Mouse (Mus musculus) limb, embryonic 10.5 days (tissue): ENCODE data around the gene Cdk8. TPM values are rescaled to one million over a fixed set of nuclear protein-coding genes. Genes with fewer than 3 reads are reported as not detected.
A peak's percentile ranks its signal among the peaks of the same experiment; 100 is the strongest.

Experiments
- DNase-seq: peaks from one replicate; pipeline ENCODE4 v3.0.0-alpha.2; 2017; ENCODE audit warnings: low spot score
- H3K27ac ChIP-seq: fragments of 300-500 bp; sonication (generic); 2 replicates; pipeline ENCODE4 v1.5.1; 2016; ENCODE audit warnings: mild to moderate bottlenecking
- H3K27me3 ChIP-seq: fragments of 300-500 bp; sonication (generic); 2 replicates; pipeline ENCODE4 v1.6.1; 2016; ENCODE audit warnings: low read depth, mild to moderate bottlenecking; ENCODE audit not compliant: poor library complexity, severe bottlenecking
- H3K36me3 ChIP-seq: fragments of 300-500 bp; sonication (generic); 2 replicates; pipeline ENCODE4 v1.6.1; 2016; ENCODE audit warnings: mild to moderate bottlenecking, moderate library complexity
- H3K4me1 ChIP-seq: fragments of 300-500 bp; sonication (generic); 2 replicates; pipeline ENCODE4 v1.6.1; 2016
- H3K4me3 ChIP-seq: fragments of 300-500 bp; sonication (generic); 2 replicates; pipeline ENCODE4 v1.5.1; 2016; ENCODE audit warnings: mild to moderate bottlenecking, moderate library complexity
- H3K9me3 ChIP-seq: fragments of 300-500 bp; sonication (generic); replicated peaks from 2 replicates; pipeline ENCODE4 v1.6.1; 2016; ENCODE audit warnings: mild to moderate bottlenecking
- WGBS: fragments of 180-500 bp; shearing (Covaris S2); methylation state at CpG from one replicate; pipeline ENCODE4 v1.1.7; 2016; 5-methylcytosine and 5-hydroxymethylcytosine counted together
- polyA plus RNA-seq: library from polyadenylated mRNA; unstranded; fragments of >200 nt; fragmentation: Nextera tagmentation; extraction: Ambion mirVana; gene quantifications from 2 replicates; pipeline ENCODE4 v1.2.1, GENCODE M21; 2016

Gene Cdk8
- polyA plus RNA-seq, 1 experiment from 2014 or later: 26.1 TPM

DNA sequence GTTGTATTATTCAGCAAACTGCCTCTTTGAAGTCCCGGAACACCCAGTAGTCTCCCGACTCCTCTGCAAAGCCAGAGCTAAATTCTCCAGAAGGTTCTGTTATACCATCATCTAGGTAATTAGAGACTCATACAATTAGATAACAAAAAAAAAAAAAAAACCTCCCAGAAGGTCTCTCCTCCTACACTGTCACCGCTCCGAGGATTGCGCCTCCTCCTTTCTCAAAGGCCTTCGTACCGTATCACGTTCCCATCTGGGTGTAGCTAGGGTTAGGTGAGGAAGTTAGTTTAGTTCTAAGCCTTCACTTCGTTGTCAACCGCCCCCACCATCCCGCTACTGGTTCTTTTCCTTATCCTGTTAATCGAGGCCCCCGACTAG, 10.5 kb upstream of the Cdk8 start:
- WGBS: 10% methylated on average over 13 of the region's 13 CpGs
- Histone ChIP-seq H3K4me3 (peak overlapping the region; percentile 74), H3K9me3 (no peaks in the 10 kb centered on the region), H3K27me3 (no peaks in the 10 kb centered on the region), H3K27ac (peak overlapping the region; percentile 96), H3K4me1 (peaks cover 7% of the 10 kb centered on the region), H3K36me3 (peaks cover 42% of the 10 kb centered on the region)
- no peak for DNase-seq

DNA sequence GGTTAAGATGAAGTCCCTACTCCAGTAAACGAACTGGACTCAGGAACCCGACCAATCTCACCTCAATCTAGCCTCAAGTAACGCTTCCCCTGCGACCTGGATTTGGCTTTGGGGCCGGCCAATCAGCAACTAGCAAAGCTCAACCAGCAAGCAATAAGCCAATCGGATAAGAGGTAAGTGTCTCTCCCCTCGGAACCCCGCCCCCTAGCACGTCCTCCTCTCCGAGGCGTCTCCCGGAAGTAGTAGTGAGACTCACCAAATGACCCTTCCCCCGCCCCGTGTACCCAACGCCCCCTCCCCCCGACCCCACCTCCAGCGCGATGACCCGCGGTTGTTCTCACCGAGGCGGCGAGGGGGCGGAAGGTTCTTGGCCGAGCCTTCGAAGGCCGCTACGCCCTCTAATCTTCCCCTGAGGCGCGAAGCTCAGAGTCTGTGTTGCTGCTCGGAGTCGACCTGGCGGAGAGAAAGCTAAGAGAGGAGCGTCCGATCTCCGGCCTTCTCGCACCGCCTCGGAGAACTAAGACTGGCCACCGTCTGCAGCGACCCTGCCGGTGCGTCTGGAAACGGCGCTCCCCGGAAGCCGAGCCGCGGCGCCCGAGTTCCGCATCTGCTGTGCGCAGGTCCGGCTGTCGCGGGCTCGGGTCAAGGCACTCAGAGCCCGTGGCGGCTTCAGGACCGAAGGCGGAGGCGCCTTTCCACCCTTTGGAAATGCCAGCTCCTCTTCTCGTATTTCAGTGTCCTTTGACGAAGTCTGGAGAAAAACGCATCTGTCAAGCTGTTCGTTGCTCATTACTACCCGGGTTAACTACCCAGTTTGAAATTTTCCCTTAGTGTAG, 9.9 kb upstream of the Cdk8 start, which contains the start of gene Rnf6:
Gene Rnf6 (minus strand): TSS at position 677 of the 836 bp plus-strand sequence.
- H3K4me1 ChIP-seq: peaks cover 7% of the 10 kb centered on the region
- under 1% methylated on average over 67 of the region's 67 CpGs for WGBS
- no peaks in the 10 kb centered on the region for H3K27me3 ChIP-seq
- no peaks in the 10 kb centered on the region for H3K9me3 ChIP-seq
- H3K27ac ChIP-seq: peak within 1 kb of the TSS; percentile 96
- peak; percentile 91 for DNase-seq
- peak within 1 kb of the TSS; percentile 74 for H3K4me3 ChIP-seq
- peaks cover 36% of the 10 kb centered on the region for H3K36me3 ChIP-seq

DNA sequence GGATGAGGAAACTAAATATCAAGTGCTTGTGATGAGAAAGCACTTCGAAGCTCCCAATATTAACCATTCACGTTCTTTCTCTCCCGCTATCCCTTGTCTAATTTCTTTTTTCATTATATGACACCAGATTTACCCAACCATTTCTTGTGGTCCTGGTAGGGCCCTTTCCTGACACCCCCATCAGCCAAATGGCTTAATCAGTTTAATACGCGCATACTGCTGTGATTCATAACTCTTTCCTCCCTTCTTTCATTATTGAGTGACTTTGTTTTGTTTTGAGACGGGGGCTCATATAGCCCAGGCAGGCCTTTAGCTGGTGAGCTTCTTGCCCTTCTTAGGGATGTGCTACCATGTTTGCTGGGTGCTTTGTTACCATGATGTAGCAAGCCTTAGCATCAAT, 9.3 kb upstream of the Cdk8 start:
- Histone ChIP-seq H3K27me3 (no peaks in the 10 kb centered on the region), H3K4me1 (peaks cover 7% of the 10 kb centered on the region), H3K36me3 (peaks cover 30% of the 10 kb centered on the region), H3K4me3 (peak overlapping the region; percentile 74), H3K27ac (peak overlapping the region; percentile 96), H3K9me3 (no peaks in the 10 kb centered on the region)
- no peak for DNase-seq
- WGBS: 42% methylated on average over 6 of the region's 6 CpGs

DNA sequence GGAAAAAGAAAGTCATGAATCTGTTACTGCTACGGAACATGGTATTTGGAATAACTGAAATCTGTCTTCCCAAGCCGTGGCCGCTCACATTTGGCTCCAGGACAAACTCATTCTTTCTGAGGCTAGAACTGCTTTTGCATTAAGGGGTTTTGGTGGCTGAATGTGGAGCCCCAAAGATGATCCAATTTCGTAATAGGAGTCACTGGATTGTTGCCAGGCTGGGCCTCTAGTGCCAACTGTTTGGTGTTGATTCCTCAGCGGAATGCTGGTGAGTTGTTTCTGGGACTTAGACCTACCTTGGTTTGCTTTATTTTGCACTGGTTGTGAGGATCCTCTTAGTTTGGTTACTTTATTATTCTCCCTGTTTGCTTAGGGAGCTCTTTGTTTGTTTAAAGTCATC, 7.2 kb upstream of the Cdk8 start:
- 94% methylated on average over 5 of the region's 5 CpGs for WGBS
- H3K4me3 ChIP-seq: no peak overlapping the region
- H3K36me3 ChIP-seq: peaks cover 10% of the 10 kb centered on the region
- H3K27me3 ChIP-seq: no peaks in the 10 kb centered on the region
- DNase-seq: no peak
- peaks cover 7% of the 10 kb centered on the region for H3K4me1 ChIP-seq
- no peak overlapping the region for H3K27ac ChIP-seq
- no peaks in the 10 kb centered on the region for H3K9me3 ChIP-seq

DNA sequence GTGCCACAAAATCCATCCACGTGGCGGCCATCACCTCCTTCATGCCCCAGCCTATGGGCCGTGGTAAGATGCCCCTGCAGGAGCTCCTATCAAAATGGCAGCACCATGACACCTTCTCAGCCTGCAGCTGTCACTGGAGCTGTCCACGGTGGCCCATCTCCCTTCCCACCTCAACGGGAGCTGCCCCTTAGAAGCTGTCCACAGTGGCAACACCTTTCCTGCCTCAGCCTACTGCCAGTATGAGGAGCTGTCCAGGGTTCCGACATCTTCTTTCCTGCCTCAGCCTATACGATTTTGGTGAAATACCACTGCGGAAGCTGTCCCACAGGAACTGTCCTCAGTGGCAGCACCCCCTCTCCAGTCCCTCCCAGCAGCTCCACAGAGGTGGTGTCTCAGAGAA, 3.5 kb upstream of the Cdk8 start:
- 87% methylated on average over 8 of the region's 8 CpGs for WGBS
- Histone ChIP-seq H3K27me3 (no peaks in the 10 kb centered on the region), H3K27ac (no peak overlapping the region), H3K36me3 (no peaks in the 10 kb centered on the region), H3K4me3 (no peak overlapping the region), H3K9me3 (no peaks in the 10 kb centered on the region), H3K4me1 (peaks cover 5% of the 10 kb centered on the region)
- DNase-seq: no peak

DNA sequence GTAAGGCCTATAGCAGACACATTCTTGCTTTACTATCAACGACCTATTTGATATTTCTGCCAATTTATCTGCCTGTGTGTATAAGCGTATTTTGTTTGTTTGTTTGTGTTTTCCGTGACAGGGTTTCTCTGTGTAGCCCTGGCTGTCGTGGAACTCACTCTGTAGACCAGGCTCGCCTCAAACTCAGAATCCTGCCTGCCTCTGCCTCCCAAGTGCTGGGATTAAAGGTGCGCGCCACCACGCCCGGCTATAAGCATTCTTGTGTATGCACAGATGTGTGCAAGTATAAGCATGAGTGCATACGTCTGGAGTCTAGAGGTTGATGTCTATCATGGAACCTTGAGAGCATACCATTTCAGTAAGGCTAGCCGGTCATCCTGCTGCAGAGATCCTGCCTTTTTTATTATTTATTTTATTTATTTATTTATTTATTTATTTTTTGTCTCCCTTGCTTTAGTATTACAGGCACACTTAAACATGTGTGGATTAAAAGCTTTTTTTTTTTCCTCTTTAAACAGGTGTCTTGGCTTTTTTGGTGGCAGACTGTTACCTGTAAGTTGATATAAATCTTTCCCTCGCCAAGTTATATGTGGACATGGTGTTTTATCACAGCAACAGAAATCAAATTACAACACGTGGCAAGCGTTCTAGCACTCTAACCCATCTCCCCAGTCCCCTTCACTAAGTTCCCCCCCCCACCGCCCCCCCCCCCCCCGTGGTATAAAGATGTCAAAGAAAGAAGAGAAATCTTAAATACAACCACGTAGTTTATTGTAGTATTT, 970 bp upstream of the Cdk8 start:
- 64% methylated on average over 16 of the region's 17 CpGs for WGBS

DNA sequence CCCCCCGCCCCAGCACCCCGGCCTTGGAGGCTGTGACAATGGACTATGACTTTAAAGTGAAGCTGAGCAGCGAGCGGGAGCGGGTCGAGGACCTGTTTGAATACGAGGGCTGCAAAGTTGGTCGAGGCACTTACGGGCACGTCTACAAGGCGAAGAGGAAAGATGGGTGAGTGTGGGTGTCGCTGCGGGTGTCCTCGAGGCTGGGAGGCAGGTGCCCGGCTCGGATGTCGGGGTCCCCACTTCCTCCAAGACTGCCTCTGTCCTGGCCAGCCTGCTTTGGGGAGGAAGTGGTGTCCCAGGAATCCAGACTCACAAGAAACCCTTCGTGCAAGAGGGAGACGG, 596 bp downstream of the Cdk8 start:
- H3K9me3 ChIP-seq: no peaks in the 10 kb centered on the region
- WGBS: under 1% methylated on average over 19 of the region's 19 CpGs
- peaks cover 10% of the 10 kb centered on the region for H3K4me1 ChIP-seq
- peak; percentile 57 for DNase-seq
- H3K36me3 ChIP-seq: 0 out of 2 replicates have a peak, but pooled peaks cover 4% of the 10 kb centered on the region
- peak overlapping the region; percentile 88 for H3K4me3 ChIP-seq
- H3K27me3 ChIP-seq: no peaks in the 10 kb centered on the region
- H3K27ac ChIP-seq: peak overlapping the region; percentile 95

More for the DNA sequence above, 970 bp upstream of the Cdk8 start:
- Histone ChIP-seq H3K4me1 (peaks cover 10% of the 10 kb centered on the region), H3K27ac (peak overlapping the region; percentile 95), H3K9me3 (no peaks in the 10 kb centered on the region), H3K36me3 (no peaks in the 10 kb centered on the region), H3K27me3 (no peaks in the 10 kb centered on the region), H3K4me3 (peak overlapping the region; percentile 88)
- no peak for DNase-seq

DNA sequence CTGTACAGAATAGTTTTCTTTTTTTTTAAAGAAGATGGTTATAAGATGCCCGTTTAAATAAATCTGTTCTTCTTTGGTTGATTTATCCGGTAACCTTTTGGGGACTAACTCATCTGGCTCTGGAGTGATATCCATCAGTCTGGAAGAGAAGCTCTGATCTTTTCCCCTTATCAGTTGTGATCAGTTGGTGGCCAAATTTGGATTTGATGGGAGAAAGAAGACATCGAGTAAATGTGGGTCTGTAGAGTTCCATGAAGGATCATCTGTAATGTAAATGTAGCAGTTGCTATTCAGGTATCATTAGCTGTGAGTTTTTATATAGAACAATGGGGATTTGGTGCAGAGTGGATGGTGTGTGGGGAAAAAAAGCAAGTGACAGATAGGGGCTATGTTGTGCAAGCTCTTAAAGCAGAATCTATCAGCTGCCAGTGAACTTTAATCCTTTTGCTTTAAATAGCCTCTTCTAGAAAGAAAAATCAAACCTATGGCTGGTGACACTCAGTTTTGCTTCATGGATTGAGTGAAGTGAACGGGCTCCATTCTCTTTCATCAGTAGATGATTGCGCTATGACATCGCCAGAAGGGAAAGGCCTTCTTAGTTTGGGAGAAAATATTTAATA, 1.1 kb downstream of the Cdk8 start:
- Histone ChIP-seq H3K4me3 (peak overlapping the region; percentile 88), H3K27me3 (no peaks in the 10 kb centered on the region), H3K36me3 (peaks cover 5% of the 10 kb centered on the region; the same call in 1 of the 2 replicates), H3K9me3 (no peaks in the 10 kb centered on the region), H3K4me1 (peaks cover 10% of the 10 kb centered on the region), H3K27ac (peak overlapping the region; percentile 95)
- DNase-seq: no peak
- 47% methylated on average over 6 of the region's 6 CpGs for WGBS

DNA sequence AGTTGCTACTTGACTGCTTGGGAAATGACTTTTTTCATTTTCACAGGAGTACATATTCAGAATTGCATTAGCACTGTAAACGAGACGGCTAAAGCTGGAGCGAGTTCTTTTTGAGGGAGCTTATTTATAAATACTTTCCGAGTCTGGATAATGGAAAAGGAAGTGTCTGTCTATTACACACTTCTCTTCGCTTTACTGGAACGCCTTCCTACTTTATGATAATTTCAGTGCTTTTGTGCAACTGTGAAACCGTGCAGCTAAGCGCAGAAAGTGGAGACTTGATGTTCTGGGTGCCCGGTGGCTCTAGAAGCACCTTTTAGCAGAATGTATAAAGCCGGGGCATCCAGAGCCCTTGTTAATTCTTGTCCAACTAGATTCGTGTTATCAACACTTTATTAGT, 1.8 kb downstream of the Cdk8 start:
- peak overlapping the region; percentile 88 for H3K4me3 ChIP-seq
- H3K36me3 ChIP-seq: peaks cover 12% of the 10 kb centered on the region; the same call in 1 of the 2 replicates
- H3K27me3 ChIP-seq: no peaks in the 10 kb centered on the region
- no peaks in the 10 kb centered on the region for H3K9me3 ChIP-seq
- H3K27ac ChIP-seq: no peak overlapping the region
- peaks cover 10% of the 10 kb centered on the region for H3K4me1 ChIP-seq
- no peak for DNase-seq
- 87% methylated on average over 11 of the region's 11 CpGs for WGBS

DNA sequence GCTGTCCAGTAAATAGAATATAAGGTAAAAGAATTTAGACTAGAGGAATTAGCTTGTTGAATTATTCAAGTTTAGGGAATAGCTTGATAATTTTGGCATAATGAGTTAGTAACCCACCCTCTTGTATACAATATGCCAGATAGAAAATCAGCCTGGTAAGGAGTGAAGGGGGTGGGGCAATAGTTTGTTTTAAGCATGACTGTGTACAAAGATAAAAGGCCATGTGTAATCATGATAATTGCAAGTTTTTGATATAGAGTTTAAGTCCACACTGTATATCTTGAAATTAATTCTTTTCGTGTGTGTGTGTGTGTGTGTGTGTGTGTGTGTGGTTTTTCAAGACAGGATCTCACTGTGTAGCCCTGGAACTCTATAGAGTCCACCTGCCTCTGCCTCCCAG, 3.3 kb downstream of the Cdk8 start:
- 68% methylated on average over 1 of the region's 1 CpGs for WGBS
- no peak for DNase-seq

DNA sequence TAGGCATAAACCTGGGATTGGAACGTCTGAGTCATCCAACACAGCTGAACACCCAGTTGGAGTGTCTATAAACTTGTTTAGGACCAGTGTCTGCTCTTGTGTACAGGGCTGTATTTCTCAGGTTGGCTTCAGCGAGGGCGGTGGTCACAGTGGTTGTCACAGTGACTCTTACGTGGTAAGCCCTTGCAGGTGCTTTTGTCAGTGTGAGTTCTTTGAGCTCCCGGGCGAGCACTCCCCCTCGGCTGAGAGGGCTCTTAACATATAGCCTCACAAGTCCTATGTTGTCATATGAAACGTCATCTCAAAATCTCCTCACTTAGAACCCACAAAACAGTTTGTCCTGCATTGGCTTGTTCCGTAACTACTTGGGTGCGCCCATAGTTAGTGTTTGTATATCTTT, 7.2 kb downstream of the Cdk8 start:
- 93% methylated on average over 10 of the region's 10 CpGs for WGBS
- peaks cover 23% of the 10 kb centered on the region; the same call in 1 of the 2 replicates for H3K36me3 ChIP-seq
- no peaks in the 10 kb centered on the region for H3K27me3 ChIP-seq
- no peaks in the 10 kb centered on the region for H3K4me1 ChIP-seq
- no peaks in the 10 kb centered on the region for H3K9me3 ChIP-seq
- H3K27ac ChIP-seq: no peak overlapping the region
- DNase-seq: no peak
- H3K4me3 ChIP-seq: no peak overlapping the region

More for the DNA sequence above, 3.3 kb downstream of the Cdk8 start:
- no peaks in the 10 kb centered on the region for H3K27me3 ChIP-seq
- peaks cover 23% of the 10 kb centered on the region; the same call in 1 of the 2 replicates for H3K36me3 ChIP-seq
- no peaks in the 10 kb centered on the region for H3K9me3 ChIP-seq
- H3K4me3 ChIP-seq: no peak overlapping the region
- no peak overlapping the region for H3K27ac ChIP-seq
- peaks cover 10% of the 10 kb centered on the region for H3K4me1 ChIP-seq

DNA sequence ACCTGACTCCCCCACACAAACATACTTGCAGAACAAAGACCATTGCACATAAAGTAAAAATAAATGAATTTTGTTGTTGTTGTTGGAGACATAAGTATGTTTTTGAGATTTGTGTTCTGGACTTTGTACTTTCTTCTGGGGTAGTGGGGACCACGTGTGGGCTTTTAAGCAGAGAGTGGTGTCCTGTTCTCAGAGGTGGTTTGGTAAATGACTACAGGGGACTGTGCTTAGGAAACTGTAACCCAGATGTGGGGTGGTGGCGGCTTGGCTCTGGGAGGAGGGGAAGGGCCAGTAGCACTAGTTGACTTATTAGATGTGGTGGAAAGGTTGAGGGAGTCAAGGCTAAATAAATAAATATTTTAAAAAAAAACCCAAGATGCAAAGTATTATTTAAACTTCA, 9.7 kb downstream of the Cdk8 start:
- H3K4me3 ChIP-seq: no peak overlapping the region
- 100% methylated on average over 2 of the region's 2 CpGs for WGBS
- no peaks in the 10 kb centered on the region for H3K27me3 ChIP-seq
- H3K9me3 ChIP-seq: no peaks in the 10 kb centered on the region
- DNase-seq: no peak
- H3K4me1 ChIP-seq: no peaks in the 10 kb centered on the region
- H3K27ac ChIP-seq: no peak overlapping the region
- peaks cover 20% of the 10 kb centered on the region; the same call in 1 of the 2 replicates for H3K36me3 ChIP-seq

DNA sequence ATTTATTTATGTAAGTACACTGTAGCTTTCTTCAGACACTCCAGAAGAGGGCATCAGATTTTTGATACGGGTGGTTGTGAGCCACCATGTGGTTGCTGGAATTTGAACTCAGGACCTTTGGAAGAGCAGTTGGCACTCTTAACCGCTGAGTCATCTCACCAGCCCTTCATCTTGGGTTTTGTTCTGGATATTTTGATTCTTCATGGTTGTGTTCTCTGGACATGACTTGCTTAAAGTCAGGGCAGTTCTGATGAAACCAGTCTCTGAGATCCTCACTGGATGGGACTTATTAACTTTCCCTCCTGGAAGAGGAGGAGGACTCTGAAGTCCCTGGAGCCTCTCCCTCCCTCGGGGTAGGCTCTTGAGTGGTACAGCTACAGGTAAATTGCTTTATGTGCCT, 10.2 kb downstream of the Cdk8 start:
- H3K27me3 ChIP-seq: no peaks in the 10 kb centered on the region
- H3K9me3 ChIP-seq: no peaks in the 10 kb centered on the region
- no peak overlapping the region for H3K27ac ChIP-seq
- no peak for DNase-seq
- WGBS: 92% methylated on average over 3 of the region's 3 CpGs
- H3K4me3 ChIP-seq: no peak overlapping the region
- peaks cover 19% of the 10 kb centered on the region; the same call in 1 of the 2 replicates for H3K36me3 ChIP-seq
- H3K4me1 ChIP-seq: no peaks in the 10 kb centered on the region
